1 mouse cellular context compared by ENCODE assay signal in genomic region chr5:33651541-33651920, GRCm38 (mm10).
TF ChIP-seq lines count a peak whose summit lies in the region.

No protein-coding gene starts in this region.

TF ChIP-seq in CH12.LX, 34 proteins besides CTCF, POLR2A, EP300 and RAD21 (continued from another document):
- peak; percentile 47; the same call in 1 of the 2 replicates for TF ChIP-seq MAZ (IDR thresholded peaks at IDR 0.05; ENCODE audit: low read depth, low read length)
